Mouse (Mus musculus) brain, embryonic 14.5 days (tissue): Measurements from ENCODE around the gene Zdhhc8.
"Not testable (repeated sequence)": the region's sequence is repeated elsewhere in the genome, so short reads cannot be mapped to it uniquely, and the experiment has no call there.

Experiments
- CTCF ChIP-seq: fragments of 200-500 bp; IDR thresholded peaks from 2 replicates; pipeline ENCODE4 v1.5.1; 2012; ENCODE audit warnings: inconsistent platforms, mild to moderate bottlenecking, moderate library complexity, borderline replicate concordance; ENCODE audit not compliant: insufficient read depth, insufficient read length; ENCODE audit errors: extremely low read depth
- POLR2A ChIP-seq: fragments of 200-500 bp; IDR thresholded peaks from 2 replicates; pipeline ENCODE4 v1.6.1; 2012; ENCODE audit warnings: mild to moderate bottlenecking, inconsistent platforms, borderline replicate concordance; ENCODE audit not compliant: poor library complexity, insufficient read depth, insufficient read length, severe bottlenecking; ENCODE audit errors: extremely low read depth

DNA sequence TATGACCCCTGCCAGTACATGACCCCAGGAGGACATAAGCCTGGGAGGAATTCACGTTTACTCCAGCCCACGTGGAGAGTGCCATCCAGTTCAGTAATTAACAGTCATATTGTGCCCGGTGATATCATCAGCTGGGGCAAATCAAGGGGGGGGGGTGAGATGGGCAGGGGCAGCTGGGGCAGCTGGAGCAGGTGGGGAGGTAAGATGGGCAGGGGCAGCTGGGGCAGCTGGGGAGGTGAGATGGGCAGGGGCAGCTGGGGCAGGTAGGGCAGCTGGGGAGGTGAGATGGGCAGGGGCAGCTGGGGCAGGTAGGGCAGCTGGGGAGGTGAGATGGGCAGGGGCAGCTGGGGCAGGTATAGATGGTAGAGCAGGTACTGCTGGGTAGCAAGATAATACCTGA is 39.4 kb downstream of the Zdhhc8 start:
- TF ChIP-seq CTCF, POLR2A: not testable (repeated sequence)
